Mouse (Mus musculus) liver, embryonic 16.5 days (tissue): ENCODE measurements at regions not wholly inside any gene's neighbourhood (a gene's known extent, or its start where the extent isn't known, plus 50 kb on each side); places are given as distances from the start of the nearest gene placed in this dataset.

Experiments
- ATAC-seq: fragments of 200-750 bp; cut with Nextera tagmentation; 2 replicates; pipeline ENCODE4 v1.8.0; 2017; ENCODE audit warnings: low read depth, mild to moderate bottlenecking, moderate number of reproducible peaks, moderate library complexity
- H3K27ac ChIP-seq: fragments of 300-500 bp; sonication (generic); 2 replicates; pipeline ENCODE4 v1.5.1; 2014; ENCODE audit warnings: mild to moderate bottlenecking, low read length
- H3K27me3 ChIP-seq: fragments of 300-500 bp; sonication (generic); 2 replicates; pipeline ENCODE4 v1.6.1; 2014; ENCODE audit warnings: low read depth, low read length, mixed read lengths; ENCODE audit not compliant: control insufficient read depth, insufficient read depth
- H3K36me3 ChIP-seq: fragments of 300-500 bp; sonication (generic); 2 replicates; pipeline ENCODE4 v1.6.1; 2014; ENCODE audit warnings: mild to moderate bottlenecking; ENCODE audit not compliant: control insufficient read depth, insufficient read depth
- H3K4me1 ChIP-seq: fragments of 300-500 bp; sonication (generic); 2 replicates; pipeline ENCODE4 v1.6.1; 2014; ENCODE audit warnings: low read depth, low read length, mixed read lengths; ENCODE audit not compliant: control insufficient read depth
- H3K4me2 ChIP-seq: fragments of 300-500 bp; sonication (generic); 2 replicates; pipeline ENCODE4 v1.6.1; 2014; ENCODE audit warnings: low read depth, low read length, mixed read lengths
- H3K4me3 ChIP-seq: fragments of 300-500 bp; sonication (generic); 2 replicates; pipeline ENCODE4 v1.5.1; 2014; ENCODE audit warnings: low read depth, mild to moderate bottlenecking, low read length
- H3K9ac ChIP-seq: fragments of 300-500 bp; sonication (generic); 2 replicates; pipeline ENCODE4 v1.6.1; 2014; ENCODE audit warnings: low read depth, low read length
- H3K9me3 ChIP-seq: fragments of 300-500 bp; sonication (generic); replicated peaks from 2 replicates; pipeline ENCODE4 v1.6.1; 2016; ENCODE audit warnings: low read length; ENCODE audit not compliant: control insufficient read depth
- WGBS: fragments of 180-500 bp; shearing (Covaris S2); extraction: QIAGEN DNeasy Blood & Tissue Kit; methylation state at CpG from one replicate; pipeline ENCODE4 v1.1.7; 2014; ENCODE audit not compliant: insufficient replicate concordance; 5-methylcytosine and 5-hydroxymethylcytosine counted together

GRCm38 (mm10) chr5:133754180-133754579 lies 345.3 kb upstream of the Castor2 start:
- ATAC-seq, result no peak
- H3K27me3 ChIP-seq, result no peaks in the 10 kb centered on the region

GRCm38 (mm10) chr5:133753461-133754160 lies 345.9 kb upstream of the Castor2 start:
- H3K4me1 ChIP-seq, result no peaks in the 10 kb centered on the region
- no peaks in the 10 kb centered on the region for H3K27me3 ChIP-seq
- 35% methylated on average over 8 of the region's 8 CpGs for WGBS
- no peak overlapping the region for H3K4me3 ChIP-seq
- H3K27ac ChIP-seq, result no peak overlapping the region
- no peaks in the 10 kb centered on the region for H3K9me3 ChIP-seq
- H3K4me2 ChIP-seq, result no peak overlapping the region
- H3K36me3 ChIP-seq, result no peaks in the 10 kb centered on the region
- H3K9ac ChIP-seq, result no peak overlapping the region
- ATAC-seq, result no peak

More at GRCm38 (mm10) chr5:133754180-133754579, 345.3 kb upstream of the Castor2 start:
- Histone ChIP-seq H3K4me1 (no peaks in the 10 kb centered on the region), H3K27ac (no peak overlapping the region), H3K4me2 (no peak overlapping the region), H3K36me3 (no peaks in the 10 kb centered on the region), H3K9me3 (no peaks in the 10 kb centered on the region), H3K9ac (no peak overlapping the region), H3K4me3 (no peak overlapping the region)
- WGBS, result 29% methylated on average over 7 of the region's 7 CpGs

GRCm38 (mm10) chr5:133746960-133747359 lies 352.6 kb upstream of the Castor2 start:
- Histone ChIP-seq H3K27me3 (no peaks in the 10 kb centered on the region), H3K9ac (no peak overlapping the region), H3K9me3 (no peaks in the 10 kb centered on the region; the same call in 1 of the 2 replicates), H3K4me3 (no peak overlapping the region), H3K27ac (no peak overlapping the region), H3K36me3 (no peaks in the 10 kb centered on the region), H3K4me2 (no peak overlapping the region), H3K4me1 (no peaks in the 10 kb centered on the region)
- no peak for ATAC-seq
- WGBS, result 53% methylated on average over 1 of the region's 1 CpGs

GRCm38 (mm10) chr5:133746411-133746810 lies 353.1 kb upstream of the Castor2 start:
- no peaks in the 10 kb centered on the region for H3K27me3 ChIP-seq
- H3K9me3 ChIP-seq, result no peaks in the 10 kb centered on the region; the same call in 1 of the 2 replicates
- H3K36me3 ChIP-seq, result no peaks in the 10 kb centered on the region
- no peak overlapping the region for H3K4me2 ChIP-seq
- ATAC-seq, result no peak
- WGBS, result 66% methylated on average over 10 of the region's 10 CpGs
- H3K27ac ChIP-seq, result no peak overlapping the region
- no peaks in the 10 kb centered on the region for H3K4me1 ChIP-seq
- no peak overlapping the region for H3K9ac ChIP-seq
- no peak overlapping the region for H3K4me3 ChIP-seq

- no peak overlapping the region for H3K4me2 ChIP-seq
- 53% methylated on average over 3 of the region's 3 CpGs for WGBS
- no peak overlapping the region for H3K27ac ChIP-seq
- H3K9ac ChIP-seq, result no peak overlapping the region
- H3K4me1 ChIP-seq, result no peaks in the 10 kb centered on the region
- H3K9me3 ChIP-seq, result no peaks in the 10 kb centered on the region; the same call in 1 of the 2 replicates
- no peaks in the 10 kb centered on the region for H3K27me3 ChIP-seq
- ATAC-seq, result no peak
- H3K36me3 ChIP-seq, result no peaks in the 10 kb centered on the region
- no peak overlapping the region for H3K4me3 ChIP-seq
Measured at GRCm38 (mm10) chr5:133744136-133744535, 355.4 kb upstream of the Castor2 start.

GRCm38 (mm10) chr5:133743606-133744005 lies 355.9 kb upstream of the Castor2 start:
- Histone ChIP-seq H3K9ac (no peak overlapping the region), H3K4me1 (no peaks in the 10 kb centered on the region), H3K4me2 (no peak overlapping the region), H3K36me3 (no peaks in the 10 kb centered on the region), H3K27ac (no peak overlapping the region), H3K27me3 (no peaks in the 10 kb centered on the region), H3K4me3 (no peak overlapping the region), H3K9me3 (no peaks in the 10 kb centered on the region; the same call in 1 of the 2 replicates)
- ATAC-seq, result no peak
- 57% methylated on average over 2 of the region's 2 CpGs for WGBS

GRCm38 (mm10) chr5:133731871-133732270 lies 367.6 kb upstream of the Castor2 start:
- 64% methylated on average over 4 of the region's 4 CpGs for WGBS
- no peaks in the 10 kb centered on the region for H3K9me3 ChIP-seq
- no peak for ATAC-seq
- no peak overlapping the region for H3K4me2 ChIP-seq
- H3K4me3 ChIP-seq, result no peak overlapping the region
- H3K9ac ChIP-seq, result no peak overlapping the region
- H3K4me1 ChIP-seq, result no peaks in the 10 kb centered on the region
- H3K27ac ChIP-seq, result no peak overlapping the region
- H3K27me3 ChIP-seq, result no peaks in the 10 kb centered on the region
- H3K36me3 ChIP-seq, result no peaks in the 10 kb centered on the region

- H3K4me2 ChIP-seq, result no peak overlapping the region
- H3K27ac ChIP-seq, result no peak overlapping the region
- H3K9ac ChIP-seq, result no peak overlapping the region
- no peaks in the 10 kb centered on the region for H3K36me3 ChIP-seq
- H3K4me1 ChIP-seq, result no peaks in the 10 kb centered on the region
- no peak overlapping the region for H3K4me3 ChIP-seq
- 49% methylated on average over 10 of the region's 10 CpGs for WGBS
- ATAC-seq, result no peak
- H3K9me3 ChIP-seq, result no peaks in the 10 kb centered on the region; the same call in 1 of the 2 replicates
- H3K27me3 ChIP-seq, result no peaks in the 10 kb centered on the region
Measured at GRCm38 (mm10) chr5:133718187-133719078, 381.1 kb upstream of the Castor2 start.

- H3K4me2 ChIP-seq, result no peak overlapping the region
- ATAC-seq, result no peak
- no peaks in the 10 kb centered on the region for H3K4me1 ChIP-seq
- H3K4me3 ChIP-seq, result no peak overlapping the region
- H3K9me3 ChIP-seq, result no peaks in the 10 kb centered on the region
- H3K9ac ChIP-seq, result no peak overlapping the region
- H3K27ac ChIP-seq, result no peak overlapping the region
- no peaks in the 10 kb centered on the region for H3K27me3 ChIP-seq
- WGBS, result 32% methylated on average over 1 of the region's 1 CpGs
- H3K36me3 ChIP-seq, result no peaks in the 10 kb centered on the region
Measured at GRCm38 (mm10) chr5:133715830-133716229, 383.7 kb upstream of the Castor2 start.
